Mouse (Mus musculus) T-cell, adult 2 months (primary cell): ENCODE measurements around the gene Dcaf17.

Source experiments
- DNase-seq: peaks from one replicate; pipeline ENCODE4 v3.0.0; 2022; ENCODE audit warnings: low spot score

Dcaf17 gene

DNA sequence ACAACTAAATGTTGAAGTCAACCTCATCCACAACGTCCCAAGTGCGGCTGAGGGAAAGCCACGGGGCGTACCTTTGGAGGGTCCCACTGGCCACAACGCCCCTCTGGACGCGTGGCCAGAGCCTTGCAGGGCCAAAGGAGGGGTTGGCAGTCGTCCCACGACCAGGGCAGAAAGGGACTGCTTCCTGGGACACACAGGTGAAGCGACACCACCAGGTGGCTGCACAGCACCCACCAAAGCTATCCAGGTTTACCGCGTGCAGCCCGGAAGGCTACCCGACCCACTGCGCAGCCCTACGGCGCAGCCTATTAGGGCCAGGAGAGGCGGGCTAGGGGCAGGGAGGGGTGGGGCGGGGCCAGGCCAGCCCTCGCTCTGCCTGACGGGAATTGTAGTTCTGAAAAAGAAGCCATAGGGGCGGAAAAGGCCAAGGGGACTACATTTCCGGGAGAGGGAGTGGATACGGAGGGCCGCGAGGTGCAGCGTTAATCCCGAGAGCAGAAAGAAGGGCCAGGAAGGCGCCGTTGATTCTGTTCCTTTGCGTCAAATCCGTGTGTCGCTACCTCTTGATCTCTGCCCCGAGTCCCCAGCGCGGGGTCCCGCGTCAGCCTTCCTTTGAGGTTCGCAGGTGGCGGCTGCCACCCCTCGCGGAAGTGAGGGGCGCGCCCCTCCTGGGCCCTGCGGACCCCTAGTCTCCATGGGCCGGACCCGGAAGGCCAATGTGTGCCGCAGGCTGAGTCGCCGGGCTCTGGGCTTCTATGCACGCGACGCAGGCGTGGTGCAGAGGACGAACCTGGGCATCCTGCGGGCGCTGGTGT, at the start of gene Dcaf17, which contains the start of gene Mettl8:
Gene Dcaf17 (plus strand): TSS at position 29 of the 815 bp plus-strand sequence.
Gene Mettl8 (minus strand): TSS at position 284 of the 815 bp plus-strand sequence.
- DNase-seq = peak; percentile 95

GRCm38 (mm10) chr2:71011816-71012215, 43.3 kb upstream of the Dcaf17 start:
- no peak for DNase-seq

DNA sequence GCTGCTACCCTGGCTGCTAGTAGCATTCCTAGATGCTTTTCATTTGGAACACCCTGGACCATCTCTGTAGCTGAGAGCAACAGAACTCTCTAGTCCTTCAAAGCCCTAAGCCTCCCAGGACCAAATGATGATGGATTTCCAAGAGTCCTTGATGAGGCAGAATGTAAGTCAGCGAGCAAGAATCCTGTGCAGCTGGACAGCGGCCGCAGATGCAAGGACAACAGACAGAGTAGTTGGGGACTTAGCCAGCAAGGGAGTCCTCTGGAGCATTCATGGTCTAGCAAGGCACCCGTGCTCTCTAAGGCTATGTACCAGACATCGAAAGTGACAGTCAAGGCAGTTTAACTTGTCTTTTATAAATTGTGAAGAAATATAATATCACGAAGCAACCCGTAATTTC, 41.6 kb upstream of the Dcaf17 start:
- DNase-seq = no peak

GRCm38 (mm10) chr2:71019277-71019676, 35.9 kb upstream of the Dcaf17 start:
- no peak for DNase-seq

DNA sequence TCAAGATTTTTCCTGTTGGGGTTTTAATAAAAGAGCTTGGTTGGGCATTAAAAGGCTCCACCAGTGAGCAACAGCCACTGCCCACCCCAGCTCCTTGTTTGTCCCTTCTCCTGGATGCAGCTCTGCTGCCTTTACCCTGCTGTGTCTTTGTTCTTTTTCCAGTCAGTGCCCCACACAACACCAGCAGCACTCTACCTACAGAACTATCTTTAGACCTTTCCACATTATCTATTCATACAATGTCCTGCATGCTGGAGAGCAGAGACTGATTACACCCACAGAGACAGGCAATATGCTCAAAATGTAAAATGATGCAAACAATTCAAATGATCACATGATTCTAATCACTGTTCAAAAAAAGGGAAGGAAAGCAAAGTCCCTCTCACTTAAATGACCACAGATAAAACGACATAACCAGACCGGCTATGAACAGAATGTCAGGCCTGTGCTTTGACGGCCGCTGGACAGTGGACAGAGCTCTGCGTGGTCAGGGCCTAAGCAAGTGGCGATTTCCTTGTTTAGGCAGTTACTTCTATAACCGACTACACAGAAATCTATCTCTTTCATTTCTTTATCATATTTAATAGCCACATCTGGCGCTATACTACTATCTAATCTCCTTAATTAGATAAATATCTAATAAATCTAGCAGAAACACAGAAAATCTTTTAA, 35.3 kb upstream of the Dcaf17 start:
- DNase-seq = no peak

DNA sequence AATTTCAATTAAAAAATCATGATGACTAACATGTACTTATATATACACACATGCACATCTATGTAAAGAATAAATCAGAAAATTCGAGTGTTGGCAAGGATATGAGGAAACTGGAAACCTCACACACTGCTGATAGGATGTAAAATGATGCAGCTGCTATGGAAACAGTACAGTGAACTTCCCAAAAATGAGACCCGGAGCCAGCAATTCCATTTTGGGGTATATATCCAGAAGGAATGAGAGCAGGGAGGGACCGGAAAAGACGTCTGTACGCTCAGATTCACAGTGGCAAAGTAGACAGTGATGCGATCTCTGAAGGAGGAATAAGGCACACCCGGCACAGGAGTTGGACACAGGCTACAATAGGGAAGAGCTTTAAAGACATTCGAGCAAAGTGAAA, 34.5 kb upstream of the Dcaf17 start:
- DNase-seq = no peak

DNA sequence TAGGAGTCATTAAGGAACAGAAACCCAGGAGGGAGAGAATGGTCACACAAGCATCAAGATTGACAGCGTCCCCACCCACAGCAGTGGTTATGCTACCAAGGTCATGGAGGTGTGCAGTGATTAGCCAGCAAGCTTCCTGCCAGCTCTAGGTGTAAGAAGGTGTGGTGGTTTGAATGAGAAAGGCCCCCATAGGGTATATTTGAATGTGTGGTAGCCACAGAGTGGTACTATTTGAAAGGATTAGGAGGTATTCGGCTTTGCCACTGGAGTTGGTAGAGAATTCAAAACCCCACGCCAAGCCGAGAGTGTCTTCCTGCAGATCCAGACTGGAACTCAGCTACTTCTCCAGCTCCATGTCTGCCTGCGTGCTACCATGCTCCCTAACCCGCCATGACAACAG, 32.1 kb upstream of the Dcaf17 start:
- DNase-seq = peak; percentile 16

DNA sequence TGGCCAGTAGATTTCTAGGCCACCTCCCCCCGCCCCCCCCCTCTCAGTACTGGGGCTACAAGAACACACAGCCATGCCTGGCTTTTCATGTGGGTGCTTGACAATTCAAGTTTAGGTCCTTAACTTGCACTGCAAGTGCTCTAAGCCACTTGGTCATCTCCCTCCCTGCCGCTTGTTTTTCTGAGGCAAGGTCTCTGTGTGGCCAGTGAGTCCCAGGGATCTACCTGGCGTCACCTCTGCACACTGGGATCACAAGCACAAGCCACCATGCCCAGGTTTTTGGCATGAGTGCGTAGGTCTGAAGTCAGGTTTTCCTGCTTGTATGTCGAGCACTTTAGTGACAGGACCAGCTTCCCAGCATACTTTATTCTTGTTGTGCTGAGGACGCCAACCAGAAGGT, 31.1 kb upstream of the Dcaf17 start:
- no peak for DNase-seq

DNA sequence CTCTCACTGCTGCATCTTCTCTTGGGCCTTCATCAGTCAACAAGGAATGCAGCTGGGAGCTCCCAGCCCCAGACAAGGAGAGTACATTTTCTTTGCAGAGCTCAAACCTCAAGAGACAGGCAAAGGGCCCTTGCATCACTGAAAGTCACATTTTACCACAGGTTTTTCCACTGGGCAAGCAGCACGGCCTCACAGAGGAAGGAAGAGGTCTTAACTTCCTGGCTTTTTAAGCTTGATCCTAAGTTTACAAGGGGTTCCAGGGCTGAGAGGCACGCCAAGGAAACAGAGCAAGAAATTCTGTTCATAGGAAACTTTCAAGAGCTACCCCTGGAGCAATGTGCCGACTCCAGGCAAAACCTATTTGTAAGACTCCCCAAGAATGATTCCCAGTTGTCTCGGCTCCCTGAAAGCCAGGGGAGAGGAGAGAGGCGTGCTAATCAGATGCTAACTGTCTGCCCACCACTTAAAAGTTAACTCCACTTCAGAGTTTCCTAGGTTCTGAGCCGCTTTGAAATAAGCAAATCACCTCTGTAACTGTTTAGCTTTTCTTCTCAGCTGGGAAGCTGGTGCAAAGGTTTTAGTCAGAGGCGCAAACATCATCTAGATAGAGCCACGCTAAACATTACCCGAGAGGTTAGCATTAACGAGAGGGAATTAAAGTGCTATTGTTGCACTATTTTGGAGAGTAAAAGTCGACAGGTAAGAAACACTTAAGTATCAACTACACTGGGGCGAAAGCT, 29.4 kb upstream of the Dcaf17 start:
- DNase-seq = no peak

DNA sequence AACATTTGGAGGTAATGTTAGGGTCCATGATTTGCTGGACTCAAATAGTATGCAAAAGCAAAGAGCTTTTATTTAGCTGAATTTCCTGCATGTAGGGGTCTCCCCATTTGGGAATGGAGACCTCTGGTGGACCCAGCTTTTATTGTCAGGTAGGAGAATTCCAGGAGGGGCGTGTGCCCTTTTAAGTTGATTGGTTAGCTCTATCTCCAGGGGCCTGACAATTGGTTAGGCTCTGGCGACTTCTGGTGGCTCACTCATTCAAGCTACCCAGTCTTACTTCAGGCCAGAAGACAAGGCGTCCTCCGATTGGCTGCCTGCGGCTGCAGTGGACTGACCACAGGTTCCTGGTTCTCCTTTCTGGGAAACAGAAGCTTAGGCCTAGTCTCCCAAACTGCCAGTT, 28.3 kb upstream of the Dcaf17 start:
- DNase-seq = no peak

GRCm38 (mm10) chr2:71027631-71028030, 27.5 kb upstream of the Dcaf17 start:
- no peak for DNase-seq

GRCm38 (mm10) chr2:71030663-71031062, 24.5 kb upstream of the Dcaf17 start:
- DNase-seq = no peak

DNA sequence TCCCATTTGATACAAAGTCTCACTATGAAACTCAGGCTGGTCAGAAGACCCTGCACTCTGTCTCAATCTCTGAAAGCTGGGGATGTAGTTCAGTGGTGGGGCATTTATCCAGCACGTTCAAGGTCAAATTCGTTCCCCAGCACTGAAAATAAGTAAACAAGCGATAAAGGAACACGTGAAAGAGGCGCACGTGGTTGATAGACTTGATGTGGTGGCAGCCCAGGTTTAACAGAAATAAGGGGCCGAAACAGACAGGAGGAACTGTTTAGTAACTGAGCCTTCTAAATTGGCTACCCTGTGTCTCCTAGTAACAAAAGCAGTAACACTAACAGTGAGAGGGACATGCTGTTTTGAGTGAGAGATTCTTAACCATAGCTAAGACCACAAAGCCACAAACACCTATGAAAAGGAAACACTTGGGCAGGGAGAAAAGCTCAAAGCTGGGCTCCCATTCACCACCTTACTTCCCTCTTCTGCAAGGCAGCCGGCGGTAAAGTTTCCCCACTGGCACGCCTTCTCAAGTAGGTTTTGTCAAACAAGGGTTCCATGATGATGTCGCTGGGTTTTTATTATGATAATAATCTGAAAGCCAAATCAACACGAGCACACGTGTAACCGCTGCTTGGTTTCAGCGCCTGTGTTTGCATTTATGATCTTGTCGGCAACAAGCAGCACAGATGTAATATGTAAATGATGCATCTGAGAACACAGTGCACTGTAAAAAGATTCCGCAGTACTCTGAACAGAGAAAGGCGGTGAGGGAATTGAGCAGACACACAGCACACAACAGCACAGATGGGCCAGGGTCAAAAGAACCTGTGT, 22.9 kb upstream of the Dcaf17 start:
- DNase-seq = peak; percentile 91

DNA sequence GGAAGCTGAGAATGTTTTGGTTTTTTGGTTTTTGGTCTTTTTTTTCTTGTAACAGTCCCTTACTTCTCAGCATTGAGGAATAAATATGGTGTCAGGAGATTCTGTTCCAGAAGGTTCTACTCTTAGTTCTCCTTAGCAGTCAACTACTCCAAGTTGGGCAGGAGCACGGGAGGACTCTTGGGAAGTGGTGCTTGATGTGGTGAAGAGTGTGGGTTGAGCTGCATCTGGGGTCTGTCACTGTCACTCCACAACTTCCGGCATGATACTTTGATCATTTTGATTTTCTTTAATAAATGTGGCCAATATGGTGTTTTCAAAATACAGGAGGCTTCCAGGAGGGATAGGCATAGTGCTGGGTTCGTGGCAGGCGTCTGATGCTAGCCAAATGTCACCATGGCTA, 22.1 kb upstream of the Dcaf17 start:
- peak; percentile 38 for DNase-seq

GRCm38 (mm10) chr2:71033987-71034386, 21.1 kb upstream of the Dcaf17 start:
- DNase-seq = no peak

DNA sequence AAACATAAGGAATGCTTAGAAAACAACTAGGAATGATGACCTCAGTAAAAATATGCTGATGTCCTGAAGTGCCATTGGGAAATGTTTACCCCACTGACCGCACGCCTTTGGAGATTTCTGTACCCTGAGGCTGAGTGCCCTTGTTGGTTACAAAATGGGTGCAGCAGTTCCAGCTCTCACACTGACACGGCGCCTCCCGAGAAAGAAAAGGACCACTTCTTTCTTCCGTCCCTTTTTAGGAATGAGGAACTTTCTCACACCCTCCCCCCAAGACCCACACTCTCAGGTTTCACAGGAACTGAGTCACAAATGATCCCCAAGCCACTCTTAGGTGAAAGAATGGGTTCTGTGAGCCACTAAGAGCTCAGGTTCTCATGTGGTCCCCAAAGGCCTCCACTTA, 17.7 kb upstream of the Dcaf17 start:
- DNase-seq = no peak

- DNase-seq = peak; percentile 13
These were observed 15.5 kb upstream of the Dcaf17 start for GRCm38 (mm10) chr2:71039522-71040121.

DNA sequence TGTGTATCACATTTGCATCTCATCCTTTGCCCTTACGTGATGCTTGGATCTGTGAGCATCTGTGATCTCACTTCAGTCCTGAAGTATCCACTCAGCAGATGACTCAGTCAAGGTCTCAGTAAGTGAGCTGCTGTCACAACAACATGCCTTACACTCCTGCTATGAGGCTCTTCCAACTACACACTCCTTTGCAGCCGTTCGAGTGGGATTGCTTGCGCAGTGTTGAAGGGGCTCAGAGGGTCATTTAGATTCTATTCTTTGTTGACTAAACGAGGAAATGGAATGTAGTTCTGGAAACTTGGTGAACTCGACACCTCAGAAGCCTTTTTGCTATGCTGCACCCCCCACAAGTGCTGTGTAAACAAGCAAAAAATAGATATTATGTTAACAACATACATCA, 9.0 kb upstream of the Dcaf17 start:
- DNase-seq = no peak

GRCm38 (mm10) chr2:71046751-71047320, 8.3 kb upstream of the Dcaf17 start:
- DNase-seq = peak; percentile 63

- DNase-seq = no peak
These were observed 6.2 kb upstream of the Dcaf17 start for GRCm38 (mm10) chr2:71048896-71049295.

DNA sequence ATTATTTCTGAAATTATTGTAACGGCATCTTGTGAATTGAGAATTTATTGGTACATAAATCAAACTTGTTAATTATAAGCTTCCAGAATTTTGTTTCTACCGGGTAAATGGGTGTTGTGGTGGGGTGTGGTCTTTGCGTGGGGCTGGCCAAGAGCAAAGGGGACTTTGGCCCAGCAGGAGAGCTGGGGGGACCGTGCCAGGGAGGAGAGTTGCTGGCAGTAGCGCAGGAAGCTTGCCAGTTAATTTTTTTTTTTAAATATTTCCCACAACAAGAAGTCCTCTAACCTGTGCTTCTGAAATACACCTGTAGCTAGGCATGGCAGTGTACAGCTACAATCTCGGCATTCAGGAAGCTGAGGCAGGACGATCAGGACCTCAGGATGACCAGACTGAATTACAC, 4.6 kb upstream of the Dcaf17 start:
- no peak for DNase-seq
